Mouse (Mus musculus) ES-E14 (cell line): Measurements from ENCODE around the gene Marf1.

Experiments
- CHD2 ChIP-seq: IDR thresholded peaks from 2 replicates; pipeline ENCODE4 v1.6.1; 2014; ENCODE audit warnings: mild to moderate bottlenecking, low read depth, low read length, inconsistent platforms
- HCFC1 ChIP-seq: IDR thresholded peaks from 2 replicates; pipeline ENCODE4 v1.6.1; 2012; ENCODE audit warnings: low read length, inconsistent platforms, borderline replicate concordance; ENCODE audit not compliant: insufficient read depth
- ZC3H11A ChIP-seq: IDR thresholded peaks from 2 replicates; pipeline ENCODE4 v1.6.1; 2012; ENCODE audit warnings: low read depth, mild to moderate bottlenecking, inconsistent platforms, low read length, borderline replicate concordance

DNA sequence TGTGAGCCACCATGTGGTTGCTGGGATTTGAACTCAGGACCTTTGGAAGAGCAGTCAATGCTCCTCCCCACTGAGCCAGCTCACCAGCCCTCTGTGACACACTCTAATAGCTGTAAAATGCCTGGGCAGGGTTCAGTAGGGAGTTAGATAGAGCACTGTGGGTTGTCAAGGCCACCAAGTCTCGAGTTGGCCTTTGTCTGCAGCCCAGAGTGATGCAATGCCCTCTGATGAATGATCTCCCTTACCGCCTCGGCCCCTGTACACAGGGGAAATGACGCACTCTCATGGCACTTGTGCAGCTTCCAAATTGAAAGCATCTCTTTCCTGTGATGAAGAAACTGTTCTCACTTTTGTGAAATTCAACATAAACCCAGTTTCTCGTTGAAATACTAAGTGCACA, 31.3 kb downstream of the Marf1 start:
- no peak for TF ChIP-seq CHD2
- no peak for TF ChIP-seq HCFC1
- TF ChIP-seq ZC3H11A, result no peak
